In the genomic region with DNA sequence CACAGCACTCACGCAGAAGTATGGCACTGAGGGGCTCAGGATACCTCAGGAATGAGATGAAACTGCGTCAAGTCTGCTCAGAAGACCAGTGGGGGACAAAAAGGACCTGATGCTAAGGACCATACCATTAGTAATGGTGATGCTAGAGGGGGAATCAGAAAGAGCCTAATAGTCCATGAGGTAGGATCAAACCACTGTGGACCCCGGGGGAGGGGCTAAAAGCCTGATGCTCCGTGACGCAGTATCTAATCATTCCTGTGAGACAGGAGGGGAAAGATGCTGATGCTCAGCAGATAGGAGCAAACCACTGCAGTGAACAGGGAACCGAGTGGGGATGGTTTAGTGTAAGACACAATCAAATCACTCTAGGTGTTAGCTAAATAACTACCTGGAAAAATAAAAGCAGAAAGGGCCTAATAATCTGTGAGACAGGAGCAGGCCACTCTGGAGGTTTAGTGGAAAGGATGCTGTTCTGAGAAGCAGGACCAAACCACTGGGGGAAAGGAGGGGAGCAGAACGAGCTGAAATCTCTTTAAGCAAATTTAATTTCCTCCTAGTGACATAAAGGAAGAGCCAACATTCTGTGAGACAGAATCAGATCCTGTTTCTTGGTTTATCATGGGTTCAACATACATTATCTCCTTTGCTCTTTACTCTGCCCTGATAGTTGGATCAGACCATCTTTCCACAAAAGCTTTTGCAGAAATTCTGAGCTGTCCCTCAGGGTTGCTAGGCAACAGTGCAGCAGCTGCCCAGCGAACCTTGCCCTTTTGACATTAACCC, we compare ENCODE assay signal across 9 mouse cellular contexts.
DNase-seq lines count a peak whose midpoint lies in the region; ATAC-seq and TF ChIP-seq lines count a peak whose summit lies in the region.
"Had no signal": no experiment of that assay in that cellular context is flagged by ENCODE, and none has a peak within 500 bp of the region (broad histone marks: within the 10 kb centered on the region; RNA-seq: fewer than 3 reads in every experiment).

No protein-coding gene starts in this region.

- H3K4me3 ChIP-seq in kidney, embryonic 15.5 days (replicated peaks), result peak overlapping the region; percentile 16; the same call in 1 of the 2 replicates
- H3K4me3 ChIP-seq in olfactory bulb, adult 2 months (ENCODE audit: insufficient read depth, low read depth, low read length), result peak overlapping the region; percentile 33
- no peak overlapping the region for H3K4me3 ChIP-seq in heart, adult 2 months
- H3K4me3 ChIP-seq in lung, postnatal 0 days (ENCODE audit: low read depth, low read length), result no peak overlapping the region
- H3K4me3 ChIP-seq: megakaryocyte, embryonic 14.5 days had no signal

- peaks cover 34% of the 10 kb centered on the region for H3K27me3 ChIP-seq in kidney, embryonic 15.5 days
- H3K27me3 ChIP-seq in heart, adult 2 months (ENCODE audit: control insufficient read depth, insufficient read depth, low read length), result no peaks in the 10 kb centered on the region
- H3K27me3 ChIP-seq in lung, postnatal 0 days (replicated peaks; ENCODE audit: insufficient read depth, low read length), result 0 out of 2 replicates have a peak, but pooled peaks cover 4% of the 10 kb centered on the region

- TF ChIP-seq POLR2A in olfactory bulb, adult 2 months (IDR thresholded peaks at IDR 0.05; ENCODE audit: insufficient read depth, low read depth, low read length), result no peak
- TF ChIP-seq POLR2A in heart, adult 2 months (IDR thresholded peaks at IDR 0.05; ENCODE audit: insufficient read depth, low read depth, low read length), result no peak

- TF ChIP-seq EP300 in heart, adult 2 months (IDR thresholded peaks at IDR 0.05; ENCODE audit: insufficient read depth, low read depth, low read length), result no peak
- TF ChIP-seq EP300 in lung, postnatal 0 days (IDR thresholded peaks at IDR 0.05), result no peak

- 31% methylated on average over 8 of the region's 8 CpGs for WGBS in kidney, embryonic 15.5 days
- 20% methylated on average over 8 of the region's 8 CpGs for WGBS in olfactory bulb, adult 2 months
- WGBS in heart, adult 2 months, result 42% methylated on average over 8 of the region's 8 CpGs
- WGBS in lung, postnatal 0 days, result 27% methylated on average over 8 of the region's 8 CpGs

- TF ChIP-seq CTCF in olfactory bulb, adult 2 months (IDR thresholded peaks at IDR 0.05; ENCODE audit: insufficient read depth, low read depth, low read length), result no peak
- no peak for TF ChIP-seq CTCF in heart, adult 2 months (IDR thresholded peaks at IDR 0.05)
- no peak for TF ChIP-seq CTCF in lung, postnatal 0 days (IDR thresholded peaks at IDR 0.05)

- ATAC-seq in kidney, embryonic 15.5 days (replicated peaks; ENCODE audit: low FRiP score), result peak; percentile 80
- no peak for ATAC-seq in lung, postnatal 0 days

- H3K9me3 ChIP-seq in kidney, embryonic 15.5 days (replicated peaks), result no peaks in the 10 kb centered on the region
- no peaks in the 10 kb centered on the region for H3K9me3 ChIP-seq in lung, postnatal 0 days (ENCODE audit: low read length)
- H3K9me3 ChIP-seq: megakaryocyte, embryonic 14.5 days had no signal

- no peak overlapping the region for H3K9ac ChIP-seq in kidney, embryonic 15.5 days
- H3K9ac ChIP-seq in heart, adult 2 months (ENCODE audit: low read depth, low read length), result no peak overlapping the region
- H3K9ac ChIP-seq in lung, postnatal 0 days (replicated peaks; ENCODE audit: low read depth), result no peak overlapping the region

- H3K4me2 ChIP-seq in kidney, embryonic 15.5 days, result peak overlapping the region; percentile 32; the same call in 1 of the 2 replicates
- no peak overlapping the region for H3K4me2 ChIP-seq in lung, postnatal 0 days (replicated peaks; ENCODE audit: low read depth, low read length)

- H3K36me3 ChIP-seq in kidney, embryonic 15.5 days, result no peaks in the 10 kb centered on the region
- H3K36me3 ChIP-seq in heart, adult 2 months (ENCODE audit: control insufficient read depth, insufficient read depth, low read length), result no peaks in the 10 kb centered on the region
- H3K36me3 ChIP-seq in lung, postnatal 0 days (ENCODE audit: insufficient read depth, low read length), result no peaks in the 10 kb centered on the region

- no peak overlapping the region for H3K27ac ChIP-seq in kidney, embryonic 15.5 days
- H3K27ac ChIP-seq in olfactory bulb, adult 2 months (ENCODE audit: insufficient read depth, low read depth, low read length), result peak overlapping the region; percentile 93
- no peak overlapping the region for H3K27ac ChIP-seq in heart, adult 2 months
- no peak overlapping the region for H3K27ac ChIP-seq in lung, postnatal 0 days (ENCODE audit: low read length)

- no peaks in the 10 kb centered on the region for H3K4me1 ChIP-seq in kidney, embryonic 15.5 days
- H3K4me1 ChIP-seq in olfactory bulb, adult 2 months (ENCODE audit: control insufficient read depth, insufficient read depth, low read length), result peaks cover 3% of the 10 kb centered on the region; the same call in 1 of the 2 replicates
- H3K4me1 ChIP-seq in heart, adult 2 months (ENCODE audit: control insufficient read depth, insufficient read depth, low read length), result no peaks in the 10 kb centered on the region; the same call in 1 of the 2 replicates
- H3K4me1 ChIP-seq in lung, postnatal 0 days (ENCODE audit: insufficient read depth, low read depth, low read length), result no peaks in the 10 kb centered on the region
- H3K4me1 ChIP-seq: megakaryocyte, embryonic 14.5 days had no signal

- DNase-seq in kidney, adult 9 months, result no peak
- peak; percentile 64 for DNase-seq in forelimb bud, embryonic 11.5 days (ENCODE audit: low read depth, low spot score)
- peak; percentile 62 to 72 for DNase-seq in left cerebral cortex, adult 18-20 months (ENCODE audit: low spot score in 2 of 2)
- no peak for DNase-seq in urinary bladder, postnatal 36 days (ENCODE audit: low spot score in 2 of 2)
- no peak for DNase-seq in heart, adult 2 months
- no peak for DNase-seq in lung, postnatal 0 days (ENCODE audit: low spot score)

- intact Hi-C loops in heart, adult 2 months (cut with DNase I), result no loop called here

- no peaks in the 10 kb centered on the region for H3K79me2 ChIP-seq in heart, adult 2 months (replicated peaks; ENCODE audit: control insufficient read depth, insufficient read depth, low read length)

Comparison
In these comparisons a context has a peak if more than half of its experiments do, and no peak if none do; other contexts are left out.
1. H3K4me3 ChIP-seq: peak in kidney, embryonic 15.5 days (single experiment) and olfactory bulb, adult 2 months (single experiment); none in heart, adult 2 months (single experiment) and lung, postnatal 0 days (single experiment).
2. DNase-seq: peak in forelimb bud, embryonic 11.5 days (single experiment) and left cerebral cortex, adult 18-20 months (2 of 2); none in kidney, adult 9 months (single experiment), urinary bladder, postnatal 36 days (0 of 2), heart, adult 2 months (0 of 2) and lung, postnatal 0 days (single experiment).